Mouse (Mus musculus) hindbrain, embryonic 11.5 days (tissue): ENCODE data around the gene Fstl4. TPM values are rescaled to one million over a fixed set of nuclear protein-coding genes. Genes with fewer than 3 reads are reported as not detected.

Experiments
- ATAC-seq: fragments of 200-750 bp; cut with Nextera tagmentation; 2 replicates; pipeline ENCODE4 v1.8.0; 2017; ENCODE audit warnings: mild to moderate bottlenecking, moderate TSS enrichment, moderate library complexity; ENCODE audit not compliant: low FRiP score
- DNase-seq: peaks from one replicate; pipeline ENCODE4 v3.0.0-alpha.2; 2015; ENCODE audit warnings: low spot score
- H3K27ac ChIP-seq: fragments of 300-500 bp; sonication (generic); 2 replicates; pipeline ENCODE4 v1.5.1; 2014; ENCODE audit warnings: mild to moderate bottlenecking, low read depth, low read length
- H3K27me3 ChIP-seq: fragments of 300-500 bp; sonication (generic); 2 replicates; pipeline ENCODE4 v1.6.1; 2014; ENCODE audit warnings: mild to moderate bottlenecking, low read length, moderate library complexity, mixed read lengths; ENCODE audit not compliant: control insufficient read depth, insufficient read depth
- H3K36me3 ChIP-seq: fragments of 300-500 bp; sonication (generic); 2 replicates; pipeline ENCODE4 v1.6.1; 2014; ENCODE audit warnings: mild to moderate bottlenecking, low read length, moderate library complexity, mixed read lengths; ENCODE audit not compliant: control insufficient read depth, insufficient read depth
- H3K4me1 ChIP-seq: fragments of 300-500 bp; sonication (generic); replicated peaks from 2 replicates; pipeline ENCODE4 v1.6.1; 2014; ENCODE audit warnings: low read length, mixed read lengths; ENCODE audit not compliant: control insufficient read depth, insufficient read depth
- H3K4me2 ChIP-seq: fragments of 300-500 bp; sonication (generic); replicated peaks from 2 replicates; pipeline ENCODE4 v1.6.1; 2014; ENCODE audit warnings: mild to moderate bottlenecking, low read depth, low read length
- H3K4me3 ChIP-seq: fragments of 300-500 bp; sonication (generic); 2 replicates; pipeline ENCODE4 v1.5.1; 2014; ENCODE audit warnings: low read depth, low read length
- H3K9ac ChIP-seq: fragments of 300-500 bp; sonication (generic); 2 replicates; pipeline ENCODE4 v1.6.1; 2014; ENCODE audit warnings: low read depth, low read length
- H3K9me3 ChIP-seq: fragments of 300-500 bp; sonication (generic); 2 replicates; pipeline ENCODE4 v1.6.1; 2016; ENCODE audit warnings: low read length; ENCODE audit not compliant: control insufficient read depth
- WGBS: fragments of 180-500 bp; shearing (Covaris S2); extraction: QIAGEN DNeasy Blood & Tissue Kit; methylation state at CpG from one replicate; pipeline ENCODE4 v1.1.7; 2014; 5-methylcytosine and 5-hydroxymethylcytosine counted together
- polyA plus RNA-seq: library from polyadenylated mRNA; unstranded; fragments of >200 nt; fragmentation: Nextera tagmentation; extraction: Ambion mirVana; gene quantifications from 2 replicates; pipeline ENCODE4 v1.2.1, GENCODE M21; 2014

The Fstl4 gene
- polyA plus RNA-seq, 1 experiment from 2014 or later, result 2.1 TPM

DNA sequence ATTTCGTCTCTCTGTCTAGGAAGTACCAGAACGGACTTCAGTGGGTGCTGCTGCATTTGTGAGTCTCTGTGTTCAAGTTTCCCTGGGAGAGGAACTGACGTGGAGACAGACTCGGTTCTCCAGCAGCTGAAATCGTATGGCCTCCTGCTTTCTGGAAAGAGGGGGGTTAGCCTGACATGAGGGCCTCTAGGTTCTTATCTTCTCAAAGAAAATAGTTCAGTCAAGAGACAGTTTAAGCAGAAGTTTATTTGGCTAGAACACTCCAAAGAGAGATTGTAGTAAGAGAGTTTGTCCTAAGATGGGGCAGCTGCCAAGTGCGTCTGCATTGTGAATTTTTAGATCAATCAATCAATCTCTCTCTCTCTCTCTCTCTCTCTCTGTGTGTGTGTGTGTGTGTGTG is 362.2 kb downstream of the Fstl4 start:
- Histone ChIP-seq H3K27ac (no peak overlapping the region), H3K9me3 (no peaks in the 10 kb centered on the region), H3K4me1 (no peaks in the 10 kb centered on the region), H3K4me2 (no peak overlapping the region), H3K36me3 (no peaks in the 10 kb centered on the region), H3K27me3 (no peaks in the 10 kb centered on the region), H3K9ac (no peak overlapping the region), H3K4me3 (no peak overlapping the region)
- DNase-seq, result no peak
- no peak for ATAC-seq
- WGBS, result 81% methylated on average over 6 of the region's 6 CpGs

DNA sequence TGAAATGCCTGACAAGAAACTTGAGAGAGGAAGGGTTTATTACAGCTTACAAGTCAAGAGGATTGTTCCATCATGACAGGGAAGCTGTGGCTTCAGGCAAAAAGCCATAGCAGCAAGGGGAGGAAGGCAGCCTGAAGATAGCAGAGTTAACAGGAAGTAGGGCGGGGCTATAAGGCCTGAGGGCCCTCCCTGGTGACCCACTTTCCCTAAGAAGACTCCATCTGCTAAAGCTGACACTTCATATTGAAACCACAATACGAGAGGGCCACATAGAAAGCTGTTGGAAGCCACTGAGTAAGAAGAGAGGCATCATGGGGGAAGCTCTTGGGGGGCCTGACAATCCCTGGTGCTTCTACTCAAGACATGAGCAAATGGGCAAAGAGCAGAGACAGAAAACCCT is 364.2 kb downstream of the Fstl4 start:
- H3K4me1 ChIP-seq, result no peaks in the 10 kb centered on the region
- no peak overlapping the region for H3K4me3 ChIP-seq
- no peaks in the 10 kb centered on the region for H3K9me3 ChIP-seq
- DNase-seq (no peak), ATAC-seq (no peak)
- no peaks in the 10 kb centered on the region for H3K27me3 ChIP-seq
- no peak overlapping the region for H3K4me2 ChIP-seq
- no peaks in the 10 kb centered on the region for H3K36me3 ChIP-seq
- H3K9ac ChIP-seq, result no peak overlapping the region
- 75% methylated on average over 2 of the region's 2 CpGs for WGBS
- H3K27ac ChIP-seq, result no peak overlapping the region

DNA sequence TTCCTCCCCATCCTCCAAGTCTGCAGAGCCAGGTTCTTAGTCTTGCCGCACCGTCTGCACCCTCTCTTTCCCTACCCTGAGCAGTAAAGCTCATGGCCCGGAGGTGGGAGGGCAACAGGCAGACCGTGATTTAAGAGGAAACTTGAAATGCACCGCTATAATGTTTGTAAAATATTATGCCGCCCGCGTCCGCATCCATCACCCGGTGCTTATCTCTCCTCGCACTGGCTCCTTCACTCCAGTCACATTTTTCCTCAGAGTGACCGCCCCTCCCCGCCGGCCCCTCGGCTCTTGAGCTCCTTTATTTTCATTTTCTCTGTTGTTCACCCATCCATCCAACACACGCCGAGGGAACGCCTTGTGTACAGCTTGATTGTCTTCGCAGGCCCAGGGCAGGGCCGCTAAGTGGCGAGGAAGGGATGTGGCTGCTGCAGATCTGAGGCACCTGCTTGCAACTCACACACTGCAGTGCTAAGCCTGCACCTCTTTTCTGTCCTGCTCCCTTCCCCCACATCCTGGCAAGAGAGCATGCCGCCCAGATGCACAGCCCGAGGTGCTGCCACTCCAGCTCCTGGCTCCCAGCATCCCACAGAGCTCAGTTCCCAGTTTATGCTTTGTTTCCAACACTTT is 368.1 kb downstream of the Fstl4 start:
- 47% methylated on average over 23 of the region's 23 CpGs for WGBS
- H3K36me3 ChIP-seq, result no peaks in the 10 kb centered on the region
- no peaks in the 10 kb centered on the region for H3K4me1 ChIP-seq
- DNase-seq (peak; percentile 31), ATAC-seq (no peak)
- H3K4me2 ChIP-seq, result peak overlapping the region; percentile 26
- H3K4me3 ChIP-seq, result no peak overlapping the region
- H3K9ac ChIP-seq, result peak overlapping the region; percentile 21; the same call in 1 of the 2 replicates
- H3K9me3 ChIP-seq, result no peaks in the 10 kb centered on the region
- no peak overlapping the region for H3K27ac ChIP-seq
- no peaks in the 10 kb centered on the region for H3K27me3 ChIP-seq

DNA sequence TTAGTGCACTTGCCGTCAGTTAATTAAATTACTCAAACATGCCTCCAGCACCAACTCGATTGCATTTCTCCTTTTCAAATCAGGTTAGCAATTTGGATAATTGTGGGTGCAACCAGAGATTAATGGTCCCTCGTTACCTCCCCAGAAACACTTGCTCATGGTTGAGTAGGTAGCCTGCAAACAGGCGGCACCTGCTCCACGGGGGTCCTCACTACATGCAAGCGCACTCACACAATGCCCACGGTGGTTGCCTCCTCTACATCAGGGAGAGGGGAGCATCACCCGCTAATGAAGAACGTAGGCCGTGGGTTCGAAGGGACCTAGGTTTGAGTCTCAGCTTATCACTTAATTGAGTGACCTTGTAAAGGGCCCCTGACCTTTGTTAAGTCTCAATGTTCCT is 371.9 kb downstream of the Fstl4 start:
- Histone ChIP-seq H3K36me3 (no peaks in the 10 kb centered on the region), H3K4me2 (no peak overlapping the region), H3K4me1 (no peaks in the 10 kb centered on the region), H3K27ac (no peak overlapping the region), H3K9me3 (no peaks in the 10 kb centered on the region), H3K9ac (no peak overlapping the region), H3K27me3 (no peaks in the 10 kb centered on the region), H3K4me3 (no peak overlapping the region)
- DNase-seq, result no peak
- WGBS, result 82% methylated on average over 11 of the region's 11 CpGs
- ATAC-seq, result no peak

DNA sequence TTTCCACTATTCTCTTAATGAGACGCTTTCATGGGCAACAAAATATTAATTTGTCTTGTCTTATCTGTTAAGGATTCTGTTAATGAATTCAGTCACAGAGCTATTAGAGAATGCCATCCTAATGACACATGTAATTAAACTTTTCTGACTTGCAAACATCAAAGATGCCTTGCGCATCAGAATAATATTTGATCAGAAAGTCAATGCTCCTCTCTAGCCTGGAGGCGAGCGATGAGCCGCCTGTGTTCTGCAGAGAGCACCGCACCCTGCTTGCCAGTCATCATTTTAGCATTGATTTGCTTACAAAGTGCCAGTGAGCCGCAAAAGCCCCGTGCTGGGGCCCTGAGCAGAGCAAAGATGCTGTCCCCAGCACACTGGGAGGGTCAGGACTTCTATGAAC is 372.9 kb downstream of the Fstl4 start:
- WGBS, result 81% methylated on average over 8 of the region's 8 CpGs
- Histone ChIP-seq H3K27me3 (no peaks in the 10 kb centered on the region), H3K4me3 (no peak overlapping the region), H3K27ac (no peak overlapping the region), H3K9me3 (no peaks in the 10 kb centered on the region), H3K4me2 (no peak overlapping the region), H3K4me1 (no peaks in the 10 kb centered on the region), H3K36me3 (no peaks in the 10 kb centered on the region), H3K9ac (no peak overlapping the region)
- DNase-seq, result no peak
- ATAC-seq, result no peak

DNA sequence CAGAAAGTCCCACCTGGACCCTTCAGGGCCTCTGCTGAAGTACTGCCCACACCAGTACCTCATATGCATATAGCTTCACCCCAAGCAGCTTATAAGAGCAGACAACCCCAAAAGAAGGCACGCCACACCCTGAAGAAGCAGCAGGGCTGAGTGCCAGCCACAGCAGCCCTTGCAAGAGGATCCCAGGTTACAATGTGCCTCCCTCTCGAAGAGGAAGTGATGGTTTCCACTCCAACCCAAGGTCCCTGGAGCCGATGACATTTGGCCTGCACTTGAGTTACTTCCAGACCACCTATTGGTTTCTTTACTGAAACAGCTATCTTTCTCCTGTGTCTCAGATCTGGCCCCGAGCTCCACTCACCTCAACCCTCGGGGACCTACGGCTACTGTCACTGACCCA is 373.8 kb downstream of the Fstl4 start:
- DNase-seq (no peak), ATAC-seq (no peak)
- Histone ChIP-seq H3K27me3 (no peaks in the 10 kb centered on the region), H3K4me3 (no peak overlapping the region), H3K9ac (no peak overlapping the region), H3K4me1 (no peaks in the 10 kb centered on the region), H3K27ac (no peak overlapping the region), H3K9me3 (no peaks in the 10 kb centered on the region), H3K36me3 (no peaks in the 10 kb centered on the region), H3K4me2 (no peak overlapping the region)
- WGBS, result 89% methylated on average over 6 of the region's 6 CpGs

DNA sequence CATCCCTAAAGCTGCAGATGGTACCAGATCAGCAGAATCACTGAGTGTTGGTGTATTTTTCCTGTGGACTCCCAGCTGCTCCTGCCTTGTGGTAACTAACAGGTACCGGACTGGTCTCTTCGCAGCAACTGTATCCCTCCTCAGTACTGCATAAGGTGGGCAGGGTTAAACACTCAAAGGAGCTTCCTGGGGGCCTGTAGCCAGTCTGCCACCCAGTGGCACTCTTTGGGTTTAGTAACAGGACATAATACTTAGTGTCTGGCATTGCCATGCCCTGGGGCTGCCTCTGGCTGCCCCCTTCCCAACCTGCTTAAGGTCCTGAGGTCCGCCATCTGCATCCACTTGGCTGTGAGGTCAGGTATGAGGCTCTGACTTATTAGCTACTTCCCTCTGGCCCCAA is 375.2 kb downstream of the Fstl4 start:
- Histone ChIP-seq H3K36me3 (no peaks in the 10 kb centered on the region), H3K27ac (no peak overlapping the region), H3K9me3 (no peaks in the 10 kb centered on the region), H3K4me1 (no peaks in the 10 kb centered on the region), H3K4me3 (no peak overlapping the region), H3K4me2 (no peak overlapping the region), H3K27me3 (no peaks in the 10 kb centered on the region), H3K9ac (no peak overlapping the region)
- WGBS, result 93% methylated on average over 3 of the region's 3 CpGs
- ATAC-seq (no peak), DNase-seq (no peak)

DNA sequence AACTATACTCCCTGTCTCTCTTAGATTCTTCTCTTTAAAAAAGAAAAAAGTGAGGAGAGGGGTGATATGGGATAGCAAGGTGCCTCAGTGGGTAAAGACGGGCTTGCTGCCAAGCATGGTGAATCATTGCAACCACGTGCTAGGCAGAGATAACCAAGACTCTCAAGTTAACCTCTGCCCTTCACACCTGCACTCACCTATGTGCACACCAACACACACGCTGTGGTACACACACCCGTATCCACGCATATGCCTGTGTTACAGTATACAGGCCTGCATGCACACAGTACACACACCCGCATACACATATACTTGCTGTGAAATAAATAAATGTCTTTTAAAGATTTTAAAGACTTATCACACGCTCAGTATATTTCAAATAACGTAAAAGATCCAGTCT is 375.8 kb downstream of the Fstl4 start:
- no peak overlapping the region for H3K27ac ChIP-seq
- no peak overlapping the region for H3K4me2 ChIP-seq
- H3K9ac ChIP-seq, result no peak overlapping the region
- no peak overlapping the region for H3K4me3 ChIP-seq
- H3K9me3 ChIP-seq, result no peaks in the 10 kb centered on the region
- ATAC-seq (no peak), DNase-seq (no peak)
- no peaks in the 10 kb centered on the region for H3K27me3 ChIP-seq
- WGBS, result 84% methylated on average over 8 of the region's 8 CpGs
- H3K36me3 ChIP-seq, result no peaks in the 10 kb centered on the region
- no peaks in the 10 kb centered on the region for H3K4me1 ChIP-seq

DNA sequence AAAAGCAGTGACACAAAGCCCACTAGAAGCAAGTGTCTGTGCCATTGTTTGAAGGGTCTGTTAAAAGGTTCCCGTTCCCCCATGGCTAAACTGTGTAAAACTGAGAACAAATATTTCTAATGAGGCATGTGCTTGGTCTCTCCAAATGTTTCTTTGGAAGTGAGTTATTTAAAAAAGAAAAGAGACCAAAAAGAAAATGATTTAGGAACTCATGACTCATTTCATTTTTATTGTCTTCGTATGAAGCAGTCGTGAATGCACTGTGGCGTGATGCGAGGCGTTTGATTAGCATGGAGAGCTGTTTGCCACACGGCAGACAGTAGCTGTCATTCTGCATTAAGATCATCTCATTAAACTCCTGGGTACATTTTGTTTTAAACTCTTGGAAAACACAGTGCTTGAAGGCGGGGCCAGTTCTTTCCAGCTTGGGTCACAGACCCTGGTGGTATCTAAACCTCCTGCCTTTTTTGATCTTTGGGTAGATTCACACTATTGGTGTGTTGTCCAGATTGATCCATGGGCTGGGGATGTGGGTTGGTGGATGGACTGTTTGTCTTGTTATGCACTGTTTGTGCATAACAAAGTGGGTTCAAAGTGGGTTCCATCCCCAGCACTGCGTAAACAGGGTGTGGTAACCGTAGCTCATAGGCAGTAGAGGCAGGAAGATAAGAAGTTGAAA is 376.4 kb downstream of the Fstl4 start:
- no peak overlapping the region for H3K4me2 ChIP-seq
- H3K4me1 ChIP-seq, result no peaks in the 10 kb centered on the region
- H3K27ac ChIP-seq, result no peak overlapping the region
- H3K9ac ChIP-seq, result no peak overlapping the region
- no peaks in the 10 kb centered on the region for H3K36me3 ChIP-seq
- peak; percentile 9 for DNase-seq
- WGBS, result 53% methylated on average over 10 of the region's 10 CpGs
- H3K9me3 ChIP-seq, result no peaks in the 10 kb centered on the region
- no peaks in the 10 kb centered on the region for H3K27me3 ChIP-seq
- no peak overlapping the region for H3K4me3 ChIP-seq
- no peak for ATAC-seq
